Mouse (Mus musculus) heart, postnatal 0 days (tissue): ENCODE data around the gene Midn. TPM values are rescaled to one million over a fixed set of nuclear protein-coding genes. Genes with fewer than 3 reads are reported as not detected.

Experiments used
- ATAC-seq: fragments of 200-750 bp; cut with Nextera tagmentation; 2 replicates; pipeline ENCODE4 v1.8.0; 2017; ENCODE audit warnings: low read depth, moderate number of reproducible peaks, moderate library complexity; ENCODE audit not compliant: insufficient read depth
- DNase-seq: peaks from one replicate; pipeline ENCODE4 v3.0.0-alpha.2; 2016; ENCODE audit warnings: low spot score
- H3K27ac ChIP-seq: fragments of 300-500 bp; sonication (generic); 2 replicates; pipeline ENCODE4 v1.5.1; 2014; ENCODE audit warnings: low read depth, mild to moderate bottlenecking
- H3K27me3 ChIP-seq: fragments of 300-500 bp; sonication (generic); 2 replicates; pipeline ENCODE4 v1.6.1; 2014; ENCODE audit warnings: low read length, mixed read lengths; ENCODE audit not compliant: control insufficient read depth, insufficient read depth
- H3K36me3 ChIP-seq: fragments of 300-500 bp; sonication (generic); replicated peaks from 2 replicates; pipeline ENCODE4 v1.6.1; 2014; ENCODE audit warnings: low read length, mixed read lengths; ENCODE audit not compliant: control insufficient read depth, insufficient read depth
- H3K4me1 ChIP-seq: fragments of 300-500 bp; sonication (generic); 2 replicates; pipeline ENCODE4 v1.6.1; 2014; ENCODE audit warnings: antibody characterized with exemption; ENCODE audit not compliant: control insufficient read depth, insufficient read depth
- H3K4me2 ChIP-seq: fragments of 300-500 bp; sonication (generic); 2 replicates; pipeline ENCODE4 v1.6.1; 2014; ENCODE audit warnings: low read depth, mild to moderate bottlenecking, low read length, moderate library complexity
- H3K4me3 ChIP-seq: fragments of 300-500 bp; sonication (generic); 2 replicates; pipeline ENCODE4 v1.5.1; 2014; ENCODE audit warnings: low read depth, low read length
- H3K9ac ChIP-seq: fragments of 300-500 bp; sonication (generic); replicated peaks from 2 replicates; pipeline ENCODE4 v1.6.1; 2014; ENCODE audit warnings: low read depth, low read length, mixed read lengths
- H3K9me3 ChIP-seq: fragments of 300-500 bp; sonication (generic); replicated peaks from 2 replicates; pipeline ENCODE4 v1.6.1; 2016; ENCODE audit warnings: low read length; ENCODE audit not compliant: control insufficient read depth
- CTCF ChIP-seq: IDR thresholded peaks from 2 replicates; pipeline ENCODE4 v1.5.1; 2016; ENCODE audit warnings: antibody characterized with exemption, control low read depth, low read depth
- EP300 ChIP-seq: IDR thresholded peaks from 2 replicates; pipeline ENCODE4 v1.6.1; 2016; ENCODE audit warnings: antibody characterized with exemption, low read depth
- WGBS: fragments of 180-500 bp; shearing (Covaris S2); extraction: QIAGEN DNeasy Blood & Tissue Kit; methylation state at CpG from one replicate; pipeline ENCODE4 v1.1.7; 2014; 5-methylcytosine and 5-hydroxymethylcytosine counted together
- polyA plus RNA-seq: library from polyadenylated mRNA; unstranded; fragments of >200 nt; fragmentation: Nextera tagmentation; extraction: Ambion mirVana; gene quantifications from 2 replicates; pipeline ENCODE4 v1.2.1, GENCODE M21; 2015
- total RNA-seq: library from RNA; depleted of rRNA; stranded (reverse); fragments of >200 nt; gene quantifications from 2 replicates; pipeline ENCODE4 v1.2.3, GENCODE M21; 2014; ENCODE audit warnings: low replicate concordance

Midn gene
- total and polyA plus RNA-seq, 2 experiments from 2014 or later, result 15.8 to 100 TPM

GRCm38 (mm10) chr10:80180288-80180687 is 32.2 kb downstream of the Midn start:
- H3K4me1 ChIP-seq, result no peaks in the 10 kb centered on the region
- DNase-seq (no peak), ATAC-seq (no peak)
- no peaks in the 10 kb centered on the region for H3K9me3 ChIP-seq
- no peak overlapping the region for H3K9ac ChIP-seq
- H3K4me2 ChIP-seq, result peak overlapping the region; percentile 77; the same call in 1 of the 2 replicates
- no peak overlapping the region for H3K4me3 ChIP-seq
- H3K36me3 ChIP-seq, result no peaks in the 10 kb centered on the region
- 56% methylated on average over 6 of the region's 6 CpGs for WGBS
- 0 out of 2 replicates have a peak, but pooled peaks cover 7% of the 10 kb centered on the region for H3K27me3 ChIP-seq
- H3K27ac ChIP-seq, result no peak overlapping the region
- TF ChIP-seq CTCF (no peak), EP300 (no peak)

GRCm38 (mm10) chr10:80180823-80181222 is 32.8 kb downstream of the Midn start:
- H3K27me3 ChIP-seq, result 0 out of 2 replicates have a peak, but pooled peaks cover 7% of the 10 kb centered on the region
- no peaks in the 10 kb centered on the region for H3K36me3 ChIP-seq
- 75% methylated on average over 5 of the region's 5 CpGs for WGBS
- no peak overlapping the region for H3K9ac ChIP-seq
- ATAC-seq (no peak), DNase-seq (no peak)
- H3K27ac ChIP-seq, result no peak overlapping the region
- H3K4me1 ChIP-seq, result no peaks in the 10 kb centered on the region
- TF ChIP-seq EP300 (no peak), CTCF (no peak)
- no peak overlapping the region for H3K4me2 ChIP-seq
- no peak overlapping the region for H3K4me3 ChIP-seq
- H3K9me3 ChIP-seq, result no peaks in the 10 kb centered on the region

- WGBS, result 90% methylated on average over 7 of the region's 7 CpGs
- Histone ChIP-seq H3K27me3 (peaks cover 19% of the 10 kb centered on the region), H3K4me1 (no peaks in the 10 kb centered on the region)
Measured at GRCm38 (mm10) chr10:80182547-80182946, 34.5 kb downstream of the Midn start.

GRCm38 (mm10) chr10:80186649-80187048 is 38.6 kb downstream of the Midn start:
- H3K4me3 ChIP-seq, result no peak overlapping the region
- ATAC-seq (no peak), DNase-seq (no peak)
- TF ChIP-seq CTCF, result no peak
- no peak for TF ChIP-seq EP300
- H3K9ac ChIP-seq, result no peak overlapping the region
- peaks cover 12% of the 10 kb centered on the region for H3K4me1 ChIP-seq
- H3K27me3 ChIP-seq, result peaks cover 42% of the 10 kb centered on the region
- 49% methylated on average over 27 of the region's 27 CpGs for WGBS
- no peaks in the 10 kb centered on the region for H3K9me3 ChIP-seq
- no peaks in the 10 kb centered on the region for H3K36me3 ChIP-seq
- no peak overlapping the region for H3K4me2 ChIP-seq
- H3K27ac ChIP-seq, result no peak overlapping the region

More at GRCm38 (mm10) chr10:80182547-80182946, 34.5 kb downstream of the Midn start:
- no peaks in the 10 kb centered on the region for H3K9me3 ChIP-seq
- no peak overlapping the region for H3K4me3 ChIP-seq
- no peak overlapping the region for H3K9ac ChIP-seq
- no peak for TF ChIP-seq EP300
- no peak for TF ChIP-seq CTCF
- no peak overlapping the region for H3K27ac ChIP-seq
- ATAC-seq, result no peak
- DNase-seq, result no peak
- no peak overlapping the region for H3K4me2 ChIP-seq
- no peaks in the 10 kb centered on the region for H3K36me3 ChIP-seq

- Histone ChIP-seq H3K4me1 (peaks cover 12% of the 10 kb centered on the region), H3K4me3 (no peak overlapping the region), H3K36me3 (no peaks in the 10 kb centered on the region), H3K27me3 (peaks cover 53% of the 10 kb centered on the region), H3K4me2 (no peak overlapping the region), H3K27ac (no peak overlapping the region), H3K9ac (no peak overlapping the region), H3K9me3 (no peaks in the 10 kb centered on the region)
- DNase-seq, result no peak
- ATAC-seq, result no peak
- WGBS, result 87% methylated on average over 10 of the region's 10 CpGs
- TF ChIP-seq EP300 (no peak), CTCF (no peak)
Measured at GRCm38 (mm10) chr10:80187739-80188138, 39.7 kb downstream of the Midn start.

GRCm38 (mm10) chr10:80188453-80189024 is 40.5 kb downstream of the Midn start:
- DNase-seq (no peak), ATAC-seq (no peak)
- no peak overlapping the region for H3K4me2 ChIP-seq
- no peak overlapping the region for H3K27ac ChIP-seq
- TF ChIP-seq EP300 (no peak), CTCF (no peak)
- WGBS, result 86% methylated on average over 15 of the region's 15 CpGs
- peaks cover 12% of the 10 kb centered on the region for H3K4me1 ChIP-seq
- H3K4me3 ChIP-seq, result no peak overlapping the region
- peaks cover 54% of the 10 kb centered on the region for H3K27me3 ChIP-seq
- H3K9me3 ChIP-seq, result no peaks in the 10 kb centered on the region
- H3K9ac ChIP-seq, result no peak overlapping the region
- H3K36me3 ChIP-seq, result no peaks in the 10 kb centered on the region
